Mouse (Mus musculus): ENCODE data around the gene Noto. TPM values are rescaled to one million over a fixed set of nuclear protein-coding genes. Genes with fewer than 3 reads are reported as not detected.

Gene Noto
- polyA plus RNA-seq, 1 experiment from 2014 or later, result not detected

GRCm38 (mm10) chr6:85465381-85465780 lies 41.7 kb downstream of the Noto start:
- H3K9me3 ChIP-seq, result no peaks in the 10 kb centered on the region
- DNase-seq (ENCODE audit: extremely low spot score, low spot score), result no peak
- H3K4me1 ChIP-seq, result no peaks in the 10 kb centered on the region
- no peaks in the 10 kb centered on the region for H3K27me3 ChIP-seq (ENCODE audit: poor library complexity, severe bottlenecking)
- H3K36me3 ChIP-seq (replicated peaks), result peaks cover 98% of the 10 kb centered on the region
- no peak overlapping the region for H3K27ac ChIP-seq
- no peak overlapping the region for H3K4me3 ChIP-seq

DNA sequence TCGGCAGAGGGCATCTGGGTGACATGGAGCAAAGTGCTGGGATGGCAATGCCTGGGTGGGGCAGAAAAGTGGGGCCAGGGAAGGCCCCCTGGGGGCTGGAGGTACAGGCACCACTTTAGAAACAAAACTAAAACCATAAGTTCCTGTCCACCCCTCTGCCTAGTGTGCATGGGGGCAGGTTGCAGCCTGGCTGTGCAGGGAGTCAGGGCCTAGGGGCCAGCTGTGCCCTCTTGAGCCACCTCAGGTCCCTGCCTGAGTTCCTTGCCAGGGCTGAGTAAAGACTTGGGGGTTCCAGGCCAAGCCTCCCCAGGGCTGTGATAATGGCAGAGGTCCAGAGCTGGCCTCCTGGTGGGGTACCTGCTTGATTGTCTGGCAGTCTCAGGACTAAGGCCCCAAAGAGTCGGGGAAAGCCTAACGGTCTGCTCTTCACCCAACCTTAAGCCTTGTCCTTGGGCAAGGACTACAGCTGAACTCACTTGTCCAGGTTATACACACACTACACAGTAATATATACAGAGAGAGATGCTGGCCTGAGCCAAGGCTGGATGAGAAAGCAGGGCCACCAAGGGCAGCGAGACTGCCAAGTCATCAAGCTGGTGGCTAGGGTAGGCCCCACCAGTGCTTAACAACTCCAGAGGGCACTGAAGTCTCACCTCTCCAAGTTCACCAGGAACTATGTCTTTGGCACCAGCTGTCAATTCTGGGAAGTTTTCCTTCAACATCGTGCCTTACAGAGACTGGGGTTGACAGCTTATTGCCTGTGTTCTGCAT lies 46.2 kb downstream of the Noto start:
- Histone ChIP-seq H3K4me1 (no peaks in the 10 kb centered on the region), H3K27me3 (ENCODE audit: poor library complexity, severe bottlenecking) (no peaks in the 10 kb centered on the region), H3K27ac (no peak overlapping the region), H3K4me3 (no peak overlapping the region), H3K9me3 (no peaks in the 10 kb centered on the region), H3K36me3 (replicated peaks) (peaks cover 53% of the 10 kb centered on the region)
- WGBS, result 83% methylated on average over 5 of the region's 5 CpGs
- no peak for DNase-seq (ENCODE audit: extremely low spot score, low spot score)

- H3K27ac ChIP-seq, result no peak overlapping the region
- no peak overlapping the region for H3K4me3 ChIP-seq
- no peaks in the 10 kb centered on the region for H3K9me3 ChIP-seq
- WGBS, result 71% methylated on average over 8 of the region's 8 CpGs
- H3K27me3 ChIP-seq (ENCODE audit: poor library complexity, severe bottlenecking), result 0 out of 2 replicates have a peak, but pooled peaks cover 3% of the 10 kb centered on the region
- no peaks in the 10 kb centered on the region for H3K4me1 ChIP-seq
- no peak for DNase-seq (ENCODE audit: extremely low spot score, low spot score)
- peaks cover 32% of the 10 kb centered on the region for H3K36me3 ChIP-seq (replicated peaks)
These were observed 48.3 kb downstream of the Noto start for GRCm38 (mm10) chr6:85471962-85472361.

DNA sequence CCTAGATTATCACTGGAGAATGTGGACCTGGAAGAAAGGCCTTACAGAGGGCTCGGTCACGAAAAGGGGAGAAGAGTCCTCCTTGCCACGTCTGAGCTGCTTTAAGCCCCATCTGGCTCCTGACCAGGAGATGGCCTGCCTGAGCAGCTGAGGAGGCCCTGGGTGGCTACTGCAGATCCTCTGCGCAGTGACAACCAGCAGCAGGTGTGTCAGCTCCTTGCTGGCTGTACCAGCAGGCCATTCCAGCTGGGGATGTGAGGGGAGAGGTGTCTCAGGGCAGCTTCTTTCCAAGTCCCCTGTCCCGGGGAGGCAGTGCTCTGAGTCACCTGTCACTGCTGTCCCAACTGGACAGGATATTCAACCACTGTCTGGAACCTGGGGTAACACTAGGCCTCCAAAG lies 48.9 kb downstream of the Noto start:
- 51% methylated on average over 5 of the region's 5 CpGs for WGBS
- Histone ChIP-seq H3K27ac (no peak overlapping the region), H3K9me3 (no peaks in the 10 kb centered on the region), H3K4me1 (peaks cover 4% of the 10 kb centered on the region; the same call in 1 of the 2 replicates), H3K4me3 (no peak overlapping the region), H3K36me3 (replicated peaks) (peaks cover 26% of the 10 kb centered on the region), H3K27me3 (ENCODE audit: poor library complexity, severe bottlenecking) (peaks cover 7% of the 10 kb centered on the region; the same call in 1 of the 2 replicates)
- DNase-seq (ENCODE audit: extremely low spot score, low spot score), result no peak

DNA sequence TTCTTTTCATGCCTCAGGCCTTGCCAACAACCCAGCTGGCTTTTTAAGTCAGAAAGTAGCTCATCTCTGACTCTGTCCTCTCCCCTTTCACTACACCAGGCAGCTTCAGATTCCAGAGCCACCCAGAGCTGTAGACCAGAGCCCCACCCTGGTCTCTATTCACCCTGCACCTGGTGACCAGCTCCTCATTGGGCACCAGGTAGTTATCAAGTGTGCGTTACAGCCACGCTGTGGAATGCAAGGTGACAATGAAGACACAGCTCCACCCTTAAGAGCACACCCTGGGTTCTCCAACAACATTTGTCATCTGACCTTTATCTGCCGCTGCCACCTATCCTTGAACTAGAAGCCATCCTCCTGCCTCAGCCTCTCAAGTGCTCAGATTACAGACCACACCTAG lies 51.9 kb downstream of the Noto start:
- H3K27me3 ChIP-seq (ENCODE audit: poor library complexity, severe bottlenecking), result peaks cover 34% of the 10 kb centered on the region
- H3K4me3 ChIP-seq, result no peak overlapping the region
- WGBS, result 88% methylated on average over 3 of the region's 3 CpGs
- H3K27ac ChIP-seq, result no peak overlapping the region
- H3K36me3 ChIP-seq (replicated peaks), result no peaks in the 10 kb centered on the region
- peaks cover 5% of the 10 kb centered on the region; the same call in 1 of the 2 replicates for H3K4me1 ChIP-seq
- DNase-seq (ENCODE audit: extremely low spot score, low spot score), result no peak
- H3K9me3 ChIP-seq, result no peaks in the 10 kb centered on the region

GRCm38 (mm10) chr6:85477366-85477917 lies 53.8 kb downstream of the Noto start:
- no peaks in the 10 kb centered on the region for H3K36me3 ChIP-seq (replicated peaks)
- no peaks in the 10 kb centered on the region for H3K9me3 ChIP-seq
- H3K4me1 ChIP-seq, result peaks cover 5% of the 10 kb centered on the region; the same call in 1 of the 2 replicates
- DNase-seq (ENCODE audit: extremely low spot score, low spot score), result peak; percentile 48
- H3K27me3 ChIP-seq (ENCODE audit: poor library complexity, severe bottlenecking), result peaks cover 52% of the 10 kb centered on the region
- H3K27ac ChIP-seq, result no peak overlapping the region
- no peak overlapping the region for H3K4me3 ChIP-seq
- 39% methylated on average over 10 of the region's 10 CpGs for WGBS

DNA sequence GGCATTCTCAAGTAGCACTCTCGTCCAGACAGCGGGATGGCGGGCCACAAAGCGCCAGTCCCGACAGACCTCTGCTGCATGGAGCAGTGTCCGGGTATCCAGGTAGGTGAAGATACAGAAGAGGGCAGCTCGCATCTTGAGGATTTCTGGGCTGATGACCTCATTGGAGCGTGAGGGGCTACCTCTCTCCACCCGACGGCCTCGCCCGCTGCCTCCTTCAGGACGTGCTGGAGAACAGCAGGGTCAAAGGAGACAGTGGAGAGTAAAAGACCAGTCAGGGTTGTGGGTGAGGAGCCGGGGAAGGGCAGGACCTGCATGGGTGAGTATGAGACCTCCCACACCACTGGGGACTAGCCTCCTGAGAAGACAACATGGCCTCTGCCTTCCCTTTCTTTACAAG lies 54.7 kb downstream of the Noto start:
- no peaks in the 10 kb centered on the region for H3K36me3 ChIP-seq (replicated peaks)
- H3K9me3 ChIP-seq, result no peaks in the 10 kb centered on the region
- H3K27me3 ChIP-seq (ENCODE audit: poor library complexity, severe bottlenecking), result peaks cover 62% of the 10 kb centered on the region
- peaks cover 5% of the 10 kb centered on the region; the same call in 1 of the 2 replicates for H3K4me1 ChIP-seq
- no peak for DNase-seq (ENCODE audit: extremely low spot score, low spot score)
- no peak overlapping the region for H3K4me3 ChIP-seq
- WGBS, result 40% methylated on average over 14 of the region's 14 CpGs
- no peak overlapping the region for H3K27ac ChIP-seq

Other genes starting within 250 kb of the Noto start
- gene Emx1, start 236.4 kb upstream of the Noto start, polyA plus RNA-seq (2016; fragmentation: Nextera tagmentation; extraction: Ambion mirVana), result 26.5 and 35.8 TPM in 2 replicates
- gene Sfxn5, start 90.5 kb upstream of the Noto start, polyA plus RNA-seq (2016; fragmentation: Nextera tagmentation; extraction: Ambion mirVana), result 11.7 and 14.3 TPM in 2 replicates
- 2.5 and 3.1 TPM in 2 replicates for gene Rab11fip5, start 49.3 kb upstream of the Noto start, polyA plus RNA-seq (2016; fragmentation: Nextera tagmentation; extraction: Ambion mirVana)
- gene Smyd5, start 8.1 kb downstream of the Noto start, polyA plus RNA-seq (2016; fragmentation: Nextera tagmentation; extraction: Ambion mirVana), result 84.4 and 85.8 TPM in 2 replicates
- 766 and 774 TPM in 2 replicates for gene Cct7, start 27.6 kb downstream of the Noto start, polyA plus RNA-seq (2016; fragmentation: Nextera tagmentation; extraction: Ambion mirVana)
- gene Pradc1, start 28.1 kb downstream of the Noto start, polyA plus RNA-seq (2016; fragmentation: Nextera tagmentation; extraction: Ambion mirVana), result 35.3 and 37.2 TPM in 2 replicates
- gene Fbxo41, start 79.1 kb downstream of the Noto start, polyA plus RNA-seq (2016; fragmentation: Nextera tagmentation; extraction: Ambion mirVana), result 0.48 and 0.64 TPM in 2 replicates
- not detected in 2 replicates for gene Egr4, start 89.7 kb downstream of the Noto start, polyA plus RNA-seq (2016; fragmentation: Nextera tagmentation; extraction: Ambion mirVana)
- 12.1 and 13.5 TPM in 2 replicates for gene Alms1, start 163.6 kb downstream of the Noto start, polyA plus RNA-seq (2016; fragmentation: Nextera tagmentation; extraction: Ambion mirVana)

Measured in forebrain, embryonic 10.5 days (tissue).